Mouse (Mus musculus) testis, adult 2 months (tissue): ENCODE measurements around the gene Hand1.

ENCODE experiments used
- CTCF ChIP-seq: fragments of 200-500 bp; IDR thresholded peaks from 2 replicates; pipeline ENCODE4 v1.5.1; 2012; ENCODE audit warnings: low read depth, mild to moderate bottlenecking, inconsistent platforms, low read length, moderate library complexity; ENCODE audit not compliant: control insufficient read depth, insufficient read depth, insufficient replicate concordance
- POLR2A ChIP-seq: fragments of 200-500 bp; IDR thresholded peaks from 2 replicates; pipeline ENCODE4 v1.6.1; 2012; ENCODE audit warnings: low read depth, mild to moderate bottlenecking, inconsistent platforms, low read length, moderate library complexity; ENCODE audit not compliant: control insufficient read depth

- TF ChIP-seq CTCF (peak; percentile 26; the same call in 1 of the 2 replicates), POLR2A (no peak)
Observed at GRCm38 (mm10) chr11:57868753-57869460, 36.3 kb upstream of the Hand1 start.
